28 mouse cellular contexts compared by ENCODE assay signal in genomic region chr1:151819190-151819589, GRCm38 (mm10).
DNase-seq lines count a peak whose midpoint lies in the region; ATAC-seq and TF ChIP-seq lines count a peak whose summit lies in the region.
"Had no signal": no experiment of that assay in that cellular context is flagged by ENCODE, and none has a peak within 500 bp of the region (broad histone marks: within the 10 kb centered on the region; RNA-seq: fewer than 3 reads in every experiment).

No protein-coding gene starts in this region.

- peaks cover 41% of the 10 kb centered on the region for H3K36me3 ChIP-seq in liver, embryonic 13.5 days
- H3K36me3 ChIP-seq in spleen, adult 2 months (ENCODE audit: control insufficient read depth, insufficient read depth, low read length), result peaks cover 20% of the 10 kb centered on the region

- WGBS in liver, embryonic 13.5 days (ENCODE audit: insufficient replicate concordance), result 70% methylated on average over 7 of the region's 7 CpGs
- WGBS in spleen, adult 2 months, result 87% methylated on average over 7 of the region's 7 CpGs

- 0 out of 2 replicates have a peak, but pooled peaks have one; percentile 26 for ATAC-seq in liver, embryonic 13.5 days (ENCODE audit: low read depth)
- peak; percentile 83 for ATAC-seq in megakaryocyte progenitor cell, adult 5-6 weeks (replicated peaks; ENCODE audit: poor library complexity)
- ATAC-seq: forebrain, embryonic 16.5 days; midbrain, embryonic 16.5 days; Patski had no signal

- TF ChIP-seq CTCF in spleen, adult 2 months (IDR thresholded peaks at IDR 0.05; ENCODE audit: extremely low read depth, insufficient read depth, insufficient read length, insufficient replicate concordance), result no peak
- TF ChIP-seq CTCF in layer of hippocampus, adult 2 months (conservative IDR thresholded peaks at IDR 0.05), result no peak

- H3K4me2 ChIP-seq in liver, embryonic 13.5 days, result no peak overlapping the region
- H3K4me2 ChIP-seq: heart, embryonic 13.5 days; hindbrain, embryonic 15.5 days; kidney, embryonic 15.5 days; limb, embryonic 13.5 days; midbrain, embryonic 11.5 days; neural tube, embryonic 12.5 days had no signal

- no peak for DNase-seq in liver, embryonic 13.5 days
- DNase-seq in liver, result no peak
- DNase-seq in spleen, adult 2 months (ENCODE audit: low read depth in 1 of 2, low spot score in 2 of 2), result no peak
- DNase-seq in spleen, postnatal 10 days (ENCODE audit: low spot score in 2 of 2), result no peak
- no peak for DNase-seq in adrenal gland, postnatal 4 days (ENCODE audit: low spot score in 2 of 2)
- no peak for DNase-seq in layer of hippocampus, adult 2 months (ENCODE audit: low spot score in 2 of 2)
- DNase-seq: adrenal gland, postnatal 14 days; cerebellum, adult 18-20 months; cerebellum, postnatal 10 days; heart, postnatal 10 days; kidney, adult 18-20 months; kidney, postnatal 25 days; lung, adult 2 months; right cerebral cortex, postnatal 4 days; thymus, postnatal 14 days had no signal

- H3K27ac ChIP-seq in liver, embryonic 13.5 days, result no peak overlapping the region
- 0 out of 2 replicates have a peak overlapping the region, but pooled peaks have one; percentile 25 for H3K27ac ChIP-seq in spleen, adult 2 months (ENCODE audit: insufficient read depth, low read length)
- no peak overlapping the region for H3K27ac ChIP-seq in layer of hippocampus, adult 2 months
- H3K27ac ChIP-seq: heart, embryonic 13.5 days; hindbrain, embryonic 10.5 days; hindbrain, embryonic 15.5 days; kidney, embryonic 15.5 days; limb, embryonic 13.5 days; neural tube, embryonic 12.5 days had no signal

- no peaks in the 10 kb centered on the region for H3K9me3 ChIP-seq in liver, embryonic 13.5 days (replicated peaks)
- H3K9me3 ChIP-seq: heart, embryonic 13.5 days; hindbrain, embryonic 10.5 days; hindbrain, embryonic 15.5 days; kidney, embryonic 15.5 days; limb, embryonic 13.5 days; neural tube, embryonic 12.5 days had no signal

- no peak overlapping the region for H3K9ac ChIP-seq in liver, embryonic 13.5 days
- H3K9ac ChIP-seq: heart, embryonic 13.5 days; hindbrain, embryonic 15.5 days; kidney, embryonic 15.5 days; limb, embryonic 13.5 days; neural tube, embryonic 12.5 days had no signal

- H3K4me3 ChIP-seq in liver, embryonic 13.5 days (replicated peaks), result no peak overlapping the region
- no peak overlapping the region for H3K4me3 ChIP-seq in spleen, adult 2 months (ENCODE audit: extremely low read depth, insufficient read depth, insufficient read length)
- no peak overlapping the region for H3K4me3 ChIP-seq in layer of hippocampus, adult 2 months
- H3K4me3 ChIP-seq: erythroblast, embryonic 14.5 days; heart, embryonic 13.5 days; hindbrain, embryonic 10.5 days; hindbrain, embryonic 15.5 days; kidney, embryonic 15.5 days; limb, embryonic 13.5 days; myocyte; neural tube, embryonic 12.5 days had no signal

- no peak for TF ChIP-seq POLR2A in spleen, adult 2 months (IDR thresholded peaks at IDR 0.05; ENCODE audit: low read depth, low read length)

- no peaks in the 10 kb centered on the region for H3K4me1 ChIP-seq in liver, embryonic 13.5 days (replicated peaks)
- no peaks in the 10 kb centered on the region for H3K4me1 ChIP-seq in spleen, adult 2 months (ENCODE audit: control insufficient read depth, insufficient read depth, insufficient read length)
- H3K4me1 ChIP-seq: heart, embryonic 13.5 days; hindbrain, embryonic 10.5 days; hindbrain, embryonic 15.5 days; kidney, embryonic 15.5 days; limb, embryonic 13.5 days; neural tube, embryonic 12.5 days had no signal

- H3K27me3 ChIP-seq in liver, embryonic 13.5 days, result no peaks in the 10 kb centered on the region
- H3K27me3 ChIP-seq in spleen, adult 2 months (ENCODE audit: control insufficient read depth, insufficient read depth, low read length), result no peaks in the 10 kb centered on the region
- H3K27me3 ChIP-seq: heart, embryonic 13.5 days; hindbrain, embryonic 15.5 days; kidney, embryonic 15.5 days; limb, embryonic 13.5 days; neural tube, embryonic 12.5 days; Patski had no signal
